Mouse (Mus musculus) C2C12 (cell line): ENCODE results near the gene Fam193a. TPM values are rescaled to one million over a fixed set of nuclear protein-coding genes. Genes with fewer than 3 reads are reported as not detected.

Experiments
- H3K27me3 ChIP-seq: one replicate; pipeline ENCODE4 v1.6.1; 2011; ENCODE audit not compliant: control insufficient read depth, insufficient read depth, insufficient read length
- H3K36me3 ChIP-seq: one replicate; pipeline ENCODE4 v1.6.1; 2011; ENCODE audit not compliant: control insufficient read depth, insufficient read depth
- H3K4me3 ChIP-seq: one replicate; pipeline ENCODE4 v1.5.1; 2011; ENCODE audit warnings: mild to moderate bottlenecking, control low read depth; ENCODE audit not compliant: poor library complexity, insufficient read depth, severe bottlenecking
- H3K79me2 ChIP-seq: one replicate; pipeline ENCODE4 v1.6.1; 2011; ENCODE audit not compliant: control insufficient read depth, insufficient read depth
- H3K79me3 ChIP-seq: one replicate; pipeline ENCODE4 v1.6.1; 2011; ENCODE audit warnings: low read depth, control low read depth
- H3ac ChIP-seq: one replicate; pipeline ENCODE3; 2011; ENCODE audit warnings: low read depth; ENCODE audit not compliant: control insufficient read depth, insufficient read length
- CEBPB ChIP-seq: IDR thresholded peaks from one replicate; pipeline ENCODE4 v1.6.1; 2011; ENCODE audit warnings: low read depth, mild to moderate bottlenecking, control low read depth, moderate library complexity
- CTCF ChIP-seq: IDR thresholded peaks from one replicate; pipeline ENCODE4 v1.5.1; 2011; ENCODE audit not compliant: control insufficient read depth, insufficient read depth, insufficient read length
- FOSL1 ChIP-seq: IDR thresholded peaks from one replicate; pipeline ENCODE4 v1.8.0; 2011; ENCODE audit warnings: mild to moderate bottlenecking, low read length; ENCODE audit not compliant: poor library complexity, insufficient read depth, severe bottlenecking
- MAX ChIP-seq: IDR thresholded peaks from one replicate; pipeline ENCODE4 v1.6.1; 2011; ENCODE audit warnings: mild to moderate bottlenecking, control low read depth
- MYOD1 ChIP-seq: IDR thresholded peaks from one replicate; pipeline ENCODE4 v1.6.1; 2011; ENCODE audit warnings: low read depth; ENCODE audit not compliant: control insufficient read depth, insufficient read length
- MYOG ChIP-seq: IDR thresholded peaks from one replicate; pipeline ENCODE4 v1.6.1; 2011; ENCODE audit not compliant: control insufficient read depth, insufficient read length; ENCODE audit errors: extremely low read depth
- USF1 ChIP-seq: IDR thresholded peaks from one replicate; pipeline ENCODE4 v1.6.1; 2011; ENCODE audit warnings: low read depth, mild to moderate bottlenecking, control low read depth, moderate library complexity
- polyA plus RNA-seq: library from polyadenylated mRNA; unstranded; fragments of >200 nt; fragmentation: generic; extraction: Trizol; gene quantifications from one replicate; pipeline ENCODE4 v1.2.1, GENCODE M21; 2012; ENCODE audit warnings: missing spikeins

Fam193a gene
- polyA plus RNA-seq, 1 experiment: 11.4 TPM

DNA sequence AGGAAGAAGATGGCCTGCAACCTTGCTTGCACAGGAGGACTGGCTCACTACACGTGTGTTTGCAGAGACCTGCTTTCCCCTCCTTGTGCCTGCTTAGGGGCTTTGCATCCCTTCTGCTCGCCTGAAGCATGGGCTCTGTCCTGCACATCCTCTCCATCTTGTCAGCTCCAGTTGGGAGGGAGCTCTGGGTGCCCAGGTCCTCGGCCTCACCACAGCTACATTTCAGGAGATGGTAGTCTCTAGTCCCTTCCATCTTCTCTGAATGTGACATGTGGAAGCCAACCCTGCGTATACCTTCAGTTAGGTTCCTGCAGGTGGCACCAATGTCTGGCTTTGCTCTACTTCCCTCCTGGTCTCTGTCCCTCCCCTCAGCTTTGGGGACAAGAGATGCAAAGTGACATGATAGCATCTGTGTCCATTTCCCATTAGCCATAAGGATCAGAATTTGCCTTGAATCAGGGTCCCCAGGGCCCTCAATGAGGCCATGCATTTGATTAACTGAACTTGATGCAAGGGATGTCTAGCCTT is 154.3 kb downstream of the Fam193a start:
- TF ChIP-seq CTCF (no peak), USF1 (no peak), CEBPB (no peak), MYOD1 (no peak), MYOG (no peak), MAX (no peak), FOSL1 (no peak)
- H3ac ChIP-seq: no peak overlapping the region
- no peaks in the 10 kb centered on the region for H3K36me3 ChIP-seq
- no peak overlapping the region for H3K4me3 ChIP-seq
- peaks cover 28% of the 10 kb centered on the region for H3K79me2 ChIP-seq
- H3K79me3 ChIP-seq: peaks cover 22% of the 10 kb centered on the region
- H3K27me3 ChIP-seq: no peaks in the 10 kb centered on the region

GRCm38 (mm10) chr5:34524511-34524910 is 154.8 kb downstream of the Fam193a start:
- H3K79me2 ChIP-seq: peaks cover 33% of the 10 kb centered on the region
- H3K4me3 ChIP-seq: no peak overlapping the region
- no peaks in the 10 kb centered on the region for H3K27me3 ChIP-seq
- H3K79me3 ChIP-seq: peaks cover 25% of the 10 kb centered on the region
- TF ChIP-seq CEBPB: no peak
- TF ChIP-seq FOSL1: no peak
- no peak for TF ChIP-seq CTCF
- no peak for TF ChIP-seq MAX
- no peak for TF ChIP-seq MYOD1
- TF ChIP-seq USF1: no peak
- no peak for TF ChIP-seq MYOG
- no peak overlapping the region for H3ac ChIP-seq
- H3K36me3 ChIP-seq: no peaks in the 10 kb centered on the region

DNA sequence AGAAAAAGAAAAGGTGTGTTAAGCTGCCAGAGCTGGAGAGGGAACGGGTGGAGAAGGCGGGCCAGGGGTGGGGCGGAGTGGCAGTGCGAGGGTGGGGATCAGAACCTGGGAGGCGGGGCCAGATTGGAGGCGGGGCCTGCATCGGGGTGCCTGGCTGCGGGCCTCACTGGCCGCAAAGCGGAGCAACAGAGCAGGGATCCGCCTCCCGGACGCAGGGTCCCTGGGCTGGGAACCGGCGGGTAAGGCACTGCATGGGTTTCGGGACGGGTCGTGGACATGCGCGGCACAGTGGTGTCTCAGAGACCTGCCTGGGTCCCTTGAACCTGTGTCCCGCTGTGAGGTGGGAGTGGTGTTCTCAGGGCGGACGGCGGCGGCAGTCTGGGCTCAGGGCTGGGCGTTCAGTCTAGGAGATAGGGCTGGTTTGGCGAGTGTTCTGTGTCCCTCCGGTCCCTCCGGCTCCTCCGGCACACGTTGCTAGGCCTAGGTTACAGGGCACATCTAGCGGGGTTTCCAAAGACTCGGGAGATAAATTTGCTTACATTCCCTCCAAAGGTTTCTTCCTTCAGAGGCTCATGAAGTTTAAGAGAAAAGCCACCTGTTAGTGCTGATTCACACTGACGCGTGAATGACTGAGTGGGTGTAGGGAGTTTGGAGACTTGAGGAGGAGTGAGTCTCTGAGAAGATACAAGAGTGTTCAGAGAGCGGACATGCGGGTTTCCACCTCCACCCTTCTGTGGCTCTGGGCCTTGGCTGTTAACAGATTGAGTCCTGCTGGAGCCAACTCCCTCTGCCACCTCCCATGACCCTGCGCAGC is 156.1 kb downstream of the Fam193a start, which contains the start of gene Sh3bp2:
Gene Sh3bp2 (plus strand): TSS at position 176 of the 814 bp plus-strand sequence.
- Histone ChIP-seq H3K36me3 (peaks cover 4% of the 10 kb centered on the region), H3ac (peak within 1 kb of the TSS; percentile 69), H3K4me3 (peak within 1 kb of the TSS; percentile 39), H3K27me3 (no peaks in the 10 kb centered on the region), H3K79me3 (peaks cover 30% of the 10 kb centered on the region), H3K79me2 (peaks cover 47% of the 10 kb centered on the region)
- peak; percentile 77 for TF ChIP-seq MYOD1
- no peak for TF ChIP-seq MAX

- H3K27me3 ChIP-seq: no peaks in the 10 kb centered on the region
- H3K36me3 ChIP-seq: peaks cover 4% of the 10 kb centered on the region
- peaks cover 52% of the 10 kb centered on the region for H3K79me2 ChIP-seq
- H3K4me3 ChIP-seq: peak overlapping the region; percentile 39
- no peak for TF ChIP-seq USF1
- TF ChIP-seq CTCF: no peak
- peak overlapping the region; percentile 69 for H3ac ChIP-seq
- peaks cover 34% of the 10 kb centered on the region for H3K79me3 ChIP-seq
Observed at GRCm38 (mm10) chr5:34526477-34526775, 156.7 kb downstream of the Fam193a start.

DNA sequence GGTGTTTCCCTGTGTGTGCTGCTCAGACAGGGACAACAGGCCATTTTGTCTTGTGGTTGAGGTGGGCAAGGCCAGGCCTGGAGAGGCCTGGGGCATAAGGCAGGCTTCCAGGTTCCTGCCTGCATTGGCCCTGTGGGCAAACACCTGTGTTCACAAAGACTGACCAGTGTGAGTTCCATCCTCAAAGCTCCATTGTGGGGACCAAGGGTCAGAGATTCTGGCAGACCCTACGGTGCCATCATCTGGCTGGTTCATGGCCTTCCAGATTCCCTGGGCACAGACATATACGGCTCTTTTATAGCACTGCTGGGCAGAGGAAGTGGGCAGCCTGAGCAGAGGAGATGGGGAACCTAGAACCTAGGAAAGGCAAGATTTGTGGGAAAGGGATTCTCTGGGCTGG is 157.6 kb downstream of the Fam193a start:
- peaks cover 10% of the 10 kb centered on the region for H3K36me3 ChIP-seq
- no peak for TF ChIP-seq MYOD1
- TF ChIP-seq FOSL1: no peak
- no peak for TF ChIP-seq MYOG
- TF ChIP-seq CEBPB: no peak
- no peak for TF ChIP-seq CTCF
- no peak for TF ChIP-seq MAX
- TF ChIP-seq USF1: no peak
- peaks cover 62% of the 10 kb centered on the region for H3K79me2 ChIP-seq
- no peak overlapping the region for H3ac ChIP-seq
- H3K4me3 ChIP-seq: no peak overlapping the region
- H3K79me3 ChIP-seq: peaks cover 39% of the 10 kb centered on the region
- H3K27me3 ChIP-seq: no peaks in the 10 kb centered on the region

DNA sequence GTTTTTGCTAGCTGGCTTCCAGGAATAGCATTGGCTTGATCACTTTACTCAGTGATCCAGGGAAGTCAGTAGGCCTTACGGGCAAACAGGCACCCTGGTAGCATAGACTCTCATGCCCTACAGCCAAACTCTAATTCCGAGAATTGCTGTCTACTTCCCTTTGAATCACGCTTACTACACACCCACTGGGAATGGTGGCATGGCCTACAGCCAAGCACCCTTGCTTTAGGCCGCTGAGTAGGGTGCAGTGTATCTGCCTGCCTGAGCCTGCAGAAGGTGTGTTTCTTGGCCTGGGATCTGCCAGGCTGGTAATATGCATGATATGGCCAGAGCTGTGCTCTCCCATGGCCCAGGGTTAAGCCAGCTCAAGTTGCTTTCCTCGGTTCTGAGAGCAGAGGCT is 159.0 kb downstream of the Fam193a start:
- no peak for TF ChIP-seq USF1
- TF ChIP-seq MAX: no peak
- TF ChIP-seq FOSL1: no peak
- no peak for TF ChIP-seq MYOD1
- no peak for TF ChIP-seq MYOG
- TF ChIP-seq CTCF: no peak
- TF ChIP-seq CEBPB: no peak
- no peak overlapping the region for H3K4me3 ChIP-seq
- H3K27me3 ChIP-seq: no peaks in the 10 kb centered on the region
- peaks cover 10% of the 10 kb centered on the region for H3K36me3 ChIP-seq
- H3K79me3 ChIP-seq: peaks cover 41% of the 10 kb centered on the region
- H3ac ChIP-seq: no peak overlapping the region
- peaks cover 75% of the 10 kb centered on the region for H3K79me2 ChIP-seq
